Mouse (Mus musculus): ENCODE data around the gene Slc2a4. TPM values are rescaled to one million over a fixed set of nuclear protein-coding genes. Genes with fewer than 3 reads are reported as not detected.

The Slc2a4 gene
- polyA plus RNA-seq, 1 experiment from 2014 or later, result 9.3 TPM

DNA sequence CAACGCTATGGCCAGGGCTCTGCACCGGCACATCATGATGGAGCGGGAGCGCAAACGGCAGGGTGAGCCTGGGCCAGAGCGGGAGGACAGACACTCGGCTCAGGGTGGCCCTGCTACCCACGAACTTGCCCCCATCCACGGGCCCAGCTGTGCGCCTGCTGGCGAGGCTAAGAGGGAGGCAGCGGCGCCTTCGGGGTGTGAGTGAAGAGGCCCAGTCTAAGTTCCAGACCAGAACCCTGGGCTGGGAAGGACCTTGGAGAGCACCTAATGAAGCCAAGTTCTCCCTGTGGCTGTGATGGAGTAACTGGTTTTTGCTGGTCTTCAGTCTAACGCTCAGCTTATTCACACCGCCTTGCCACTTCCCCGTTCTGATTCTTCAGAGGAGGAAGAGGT lies 33.6 kb downstream of the Slc2a4 start:
- peak overlapping the region; percentile 83 for H3K27ac ChIP-seq
- no peak for ATAC-seq
- 4% methylated on average over 17 of the region's 17 CpGs for WGBS
- H3K4me2 ChIP-seq, result peak overlapping the region; percentile 100
- peak overlapping the region; percentile 90 for H3K4me3 ChIP-seq
- H3K27me3 ChIP-seq, result no peaks in the 10 kb centered on the region
- H3K36me3 ChIP-seq (ENCODE audit: poor library complexity, severe bottlenecking), result peaks cover 87% of the 10 kb centered on the region
- peaks cover 36% of the 10 kb centered on the region for H3K4me1 ChIP-seq
- peak overlapping the region; percentile 91 for H3K9ac ChIP-seq
- H3K9me3 ChIP-seq (replicated peaks), result no peaks in the 10 kb centered on the region

DNA sequence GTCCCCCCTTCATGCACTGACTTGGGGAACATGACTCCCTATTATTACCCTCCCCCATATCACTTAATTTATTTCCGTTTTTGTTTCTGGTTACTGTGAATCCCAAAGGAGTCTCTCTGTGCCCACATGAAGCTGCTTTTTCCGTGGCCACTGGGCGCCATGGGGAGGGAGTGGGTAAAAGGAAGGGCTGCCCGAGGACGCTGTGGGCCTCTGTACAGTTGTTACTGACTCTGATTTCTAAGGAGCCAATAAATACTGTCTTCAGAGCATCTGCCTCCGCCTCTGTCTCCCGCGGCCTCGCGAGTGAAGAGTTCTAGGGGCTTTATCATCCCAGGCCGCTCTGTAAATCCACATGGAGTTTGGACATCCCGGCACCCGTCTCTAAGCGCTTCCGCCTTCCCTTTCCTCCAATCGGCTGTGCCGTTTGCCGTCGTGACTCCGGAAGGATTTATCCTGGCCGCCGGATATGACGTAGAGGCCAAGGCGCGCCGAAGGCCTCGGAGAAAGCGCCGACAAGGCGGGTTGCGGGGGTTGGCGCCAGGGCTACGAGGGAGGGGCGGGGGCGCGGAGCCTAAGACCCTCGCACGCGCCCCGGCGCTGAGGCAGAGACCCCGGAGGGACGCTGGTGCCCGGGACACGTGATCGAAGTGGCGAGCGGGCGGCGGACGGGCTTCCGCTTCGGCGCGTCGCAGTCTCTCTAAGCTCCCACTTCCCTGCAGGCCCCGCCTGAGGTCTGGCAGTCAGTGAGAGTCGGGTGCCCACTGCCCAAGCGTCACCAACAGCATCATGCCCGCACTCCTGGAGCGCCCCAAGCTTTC lies 34.2 kb downstream of the Slc2a4 start, which contains the start of gene Gps2:
Gene Gps2 (plus strand): TSS at position 335 of the 818 bp plus-strand sequence.
- peak; percentile 93 for ATAC-seq
- Histone ChIP-seq H3K9ac (peak within 1 kb of the TSS; percentile 91), H3K27me3 (no peaks in the 10 kb centered on the region), H3K4me1 (peaks cover 30% of the 10 kb centered on the region), H3K36me3 (ENCODE audit: poor library complexity, severe bottlenecking) (peaks cover 88% of the 10 kb centered on the region), H3K27ac (peak within 1 kb of the TSS; percentile 83), H3K4me3 (peak within 1 kb of the TSS; percentile 90), H3K9me3 (replicated peaks) (no peaks in the 10 kb centered on the region), H3K4me2 (peak within 1 kb of the TSS; percentile 100)
- 2% methylated on average over 50 of the region's 61 CpGs for WGBS

DNA sequence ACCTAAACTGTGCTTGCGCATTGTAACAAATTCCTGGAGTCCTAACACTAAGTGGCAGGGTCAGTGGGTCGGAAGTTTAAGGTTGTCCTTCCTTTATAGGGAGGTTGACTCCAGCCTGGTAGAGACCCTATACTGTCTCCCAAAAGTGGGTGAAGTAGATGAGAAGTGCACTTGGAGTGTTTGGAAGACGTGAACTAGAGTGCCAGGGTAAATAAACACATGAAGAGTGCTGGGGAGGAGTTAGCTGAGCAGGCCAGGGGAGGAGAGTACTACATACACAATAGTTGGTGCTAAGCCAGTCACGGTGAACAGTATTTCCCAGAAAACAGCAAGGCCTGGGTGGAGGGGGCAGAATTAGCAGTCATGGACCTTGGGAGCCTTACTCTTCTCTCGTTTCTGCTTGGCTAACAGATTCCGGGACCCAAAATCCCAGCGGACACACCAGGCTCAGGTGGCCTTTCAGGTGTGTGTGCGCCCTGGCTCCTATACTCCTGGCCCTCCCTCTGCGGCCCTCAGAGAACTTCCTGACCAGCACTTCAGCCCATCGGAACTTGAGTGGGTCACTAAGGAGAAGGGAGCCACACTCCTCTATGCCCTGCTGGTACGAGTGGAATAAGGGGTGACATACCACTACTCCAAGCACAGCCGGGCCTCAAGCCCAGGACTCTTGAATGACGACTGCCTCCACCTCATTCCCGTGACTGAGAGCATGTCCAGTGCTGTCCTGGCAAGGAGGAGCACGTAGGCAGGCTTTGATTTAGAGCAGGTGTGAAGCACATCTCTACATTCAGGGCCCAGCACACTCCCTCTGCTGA lies 35.1 kb downstream of the Slc2a4 start:
- Histone ChIP-seq H3K4me1 (peaks cover 27% of the 10 kb centered on the region), H3K4me2 (peak overlapping the region; percentile 100), H3K27ac (peak overlapping the region; percentile 41; the same call in 1 of the 2 replicates), H3K4me3 (peak overlapping the region; percentile 90), H3K36me3 (ENCODE audit: poor library complexity, severe bottlenecking) (peaks cover 88% of the 10 kb centered on the region), H3K9me3 (replicated peaks) (no peaks in the 10 kb centered on the region), H3K9ac (peak overlapping the region; percentile 91), H3K27me3 (no peaks in the 10 kb centered on the region)
- WGBS, result 78% methylated on average over 15 of the region's 15 CpGs
- peak; percentile 19 for ATAC-seq

DNA sequence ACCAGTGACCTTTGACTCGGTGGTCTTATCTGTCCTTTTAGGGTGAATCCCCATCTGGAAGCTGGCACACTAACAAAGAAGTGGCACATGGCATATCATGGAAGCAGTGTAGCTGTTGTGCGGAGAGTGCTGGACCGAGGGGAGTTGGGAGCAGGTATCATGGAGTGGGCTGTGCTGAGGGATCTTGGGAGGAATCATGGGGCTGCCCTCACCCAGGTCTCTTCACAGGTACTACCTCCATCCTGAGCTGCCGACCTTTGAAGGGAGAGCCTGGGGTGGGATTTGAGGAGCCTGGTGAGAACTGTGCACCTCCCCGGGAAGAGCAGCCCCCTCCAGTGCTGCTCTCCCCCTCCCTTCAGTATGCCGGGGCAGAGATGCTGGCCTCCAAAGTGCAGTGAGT lies 36.3 kb downstream of the Slc2a4 start:
- peaks cover 27% of the 10 kb centered on the region for H3K4me1 ChIP-seq
- WGBS, result 86% methylated on average over 6 of the region's 6 CpGs

DNA sequence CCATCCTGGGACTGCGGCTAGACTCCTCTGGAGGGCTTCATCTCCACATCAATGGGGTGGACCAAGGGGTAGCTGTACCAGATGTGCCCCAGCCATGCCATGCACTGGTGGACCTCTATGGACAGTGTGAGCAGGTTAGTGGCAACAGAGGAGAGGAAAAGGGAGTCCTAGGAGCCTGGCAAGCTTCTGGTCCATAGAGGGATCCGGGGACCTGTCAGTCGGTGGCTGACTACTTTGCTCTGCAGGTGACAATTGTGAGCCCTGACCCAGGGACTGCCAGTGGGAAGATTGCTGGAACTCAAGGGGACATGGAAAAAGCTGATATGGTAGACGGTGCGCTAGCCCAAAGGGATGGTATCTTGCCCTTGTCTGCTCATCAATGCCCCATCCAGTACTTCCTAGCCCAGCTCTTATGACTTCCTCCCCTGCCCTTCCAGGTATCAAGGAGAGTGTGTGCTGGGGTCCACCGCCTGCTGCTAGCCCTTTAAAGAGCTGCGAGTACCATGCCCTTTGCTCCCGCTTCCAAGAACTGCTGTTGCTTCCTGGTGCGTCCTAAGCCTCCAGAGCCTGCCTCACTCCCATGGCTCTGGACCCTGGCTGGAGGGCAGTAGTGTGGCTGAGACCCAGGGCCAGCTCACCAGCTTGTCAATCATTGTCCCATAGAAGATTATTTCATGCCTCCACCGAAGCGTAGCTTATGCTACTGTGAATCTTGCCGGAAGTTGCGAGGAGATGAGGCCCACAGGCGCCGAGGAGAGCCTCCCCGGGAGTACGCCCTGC lies 37.0 kb downstream of the Slc2a4 start:
- H3K36me3 ChIP-seq (ENCODE audit: poor library complexity, severe bottlenecking), result peaks cover 88% of the 10 kb centered on the region

More for the DNA sequence above, 36.3 kb downstream of the Slc2a4 start:
- Histone ChIP-seq H3K27me3 (no peaks in the 10 kb centered on the region), H3K4me3 (no peak overlapping the region), H3K9me3 (replicated peaks) (no peaks in the 10 kb centered on the region), H3K9ac (no peak overlapping the region), H3K4me2 (no peak overlapping the region), H3K27ac (no peak overlapping the region), H3K36me3 (ENCODE audit: poor library complexity, severe bottlenecking) (peaks cover 88% of the 10 kb centered on the region)
- no peak for ATAC-seq

DNA sequence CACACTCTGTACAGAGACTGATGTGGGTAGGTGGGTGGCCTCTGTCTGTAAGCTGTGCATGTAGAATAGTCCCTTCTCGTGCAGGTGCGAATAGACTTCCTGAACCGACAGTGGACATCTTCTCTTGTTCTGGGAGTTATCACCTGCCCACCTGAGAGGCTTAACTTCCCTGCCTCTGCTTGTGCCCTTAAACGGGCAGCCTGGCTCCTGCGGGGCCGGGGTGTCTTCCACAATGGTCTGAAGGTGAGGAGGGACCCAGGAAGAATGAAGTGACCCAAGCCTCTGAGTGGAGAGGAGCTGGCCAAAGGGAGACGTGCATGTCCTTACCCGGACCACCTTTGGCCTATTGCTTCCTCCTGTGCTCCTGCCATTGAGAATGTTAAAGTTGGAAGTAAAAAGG lies 37.8 kb downstream of the Slc2a4 start:
- Histone ChIP-seq H3K4me2 (no peak overlapping the region), H3K27me3 (no peaks in the 10 kb centered on the region), H3K27ac (no peak overlapping the region), H3K9ac (no peak overlapping the region), H3K9me3 (replicated peaks) (no peaks in the 10 kb centered on the region), H3K4me1 (peaks cover 18% of the 10 kb centered on the region), H3K36me3 (ENCODE audit: poor library complexity, severe bottlenecking) (peaks cover 88% of the 10 kb centered on the region), H3K4me3 (no peak overlapping the region; the same call in 1 of the 2 replicates)
- no peak for ATAC-seq
- WGBS, result 97% methylated on average over 8 of the region's 8 CpGs

More for the DNA sequence above, 37.0 kb downstream of the Slc2a4 start:
- Histone ChIP-seq H3K27ac (no peak overlapping the region), H3K4me1 (peaks cover 26% of the 10 kb centered on the region), H3K27me3 (no peaks in the 10 kb centered on the region), H3K4me2 (no peak overlapping the region), H3K4me3 (no peak overlapping the region; the same call in 1 of the 2 replicates), H3K9ac (no peak overlapping the region), H3K9me3 (replicated peaks) (no peaks in the 10 kb centered on the region)
- 93% methylated on average over 17 of the region's 17 CpGs for WGBS
- ATAC-seq, result no peak

DNA sequence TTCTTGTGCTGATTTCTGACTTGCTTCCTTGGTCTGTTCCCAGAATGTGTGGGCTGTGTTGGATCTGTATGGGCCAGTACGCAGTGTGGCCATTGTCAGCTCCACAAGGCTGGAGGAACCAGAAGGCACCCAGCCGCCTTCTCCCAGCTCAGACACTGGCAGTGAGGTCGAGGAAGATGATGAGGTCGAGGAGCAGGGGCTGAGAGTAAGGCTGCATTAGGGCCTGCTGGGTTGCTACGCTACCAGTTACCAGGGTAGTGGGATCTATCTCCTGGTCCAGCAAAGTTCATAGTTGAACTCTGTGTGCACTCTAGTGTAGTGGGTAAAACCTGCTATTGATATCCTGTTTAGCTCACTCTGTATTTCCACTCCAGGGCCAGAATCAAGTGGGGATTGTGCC lies 38.8 kb downstream of the Slc2a4 start:
- Histone ChIP-seq H3K4me1 (peaks cover 8% of the 10 kb centered on the region), H3K36me3 (ENCODE audit: poor library complexity, severe bottlenecking) (peaks cover 94% of the 10 kb centered on the region), H3K4me3 (no peak overlapping the region), H3K27ac (no peak overlapping the region), H3K9ac (no peak overlapping the region), H3K9me3 (replicated peaks) (no peaks in the 10 kb centered on the region), H3K4me2 (no peak overlapping the region), H3K27me3 (no peaks in the 10 kb centered on the region)
- ATAC-seq, result no peak
- 93% methylated on average over 5 of the region's 5 CpGs for WGBS

DNA sequence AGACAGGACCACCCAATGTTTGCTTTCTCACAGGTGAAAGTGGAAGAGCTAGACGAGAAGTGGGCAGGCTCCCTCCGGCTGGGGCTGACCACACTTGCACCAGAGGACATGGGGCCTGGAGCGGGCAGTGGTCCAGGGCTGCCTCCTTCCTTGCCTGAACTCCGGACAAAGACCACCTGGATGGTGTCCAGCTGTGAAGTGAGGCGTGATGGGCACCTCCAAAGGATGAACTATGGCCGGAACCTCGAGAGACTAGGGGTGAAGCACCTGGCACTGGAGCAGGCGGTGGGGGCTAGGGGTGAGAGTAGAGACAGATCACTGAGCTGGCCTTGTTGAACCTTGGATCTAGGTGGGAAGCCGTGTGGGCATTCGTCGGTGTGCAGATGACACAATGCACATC lies 39.3 kb downstream of the Slc2a4 start:
- Histone ChIP-seq H3K4me2 (no peak overlapping the region), H3K4me1 (peaks cover 7% of the 10 kb centered on the region), H3K27me3 (no peaks in the 10 kb centered on the region), H3K9me3 (replicated peaks) (no peaks in the 10 kb centered on the region), H3K27ac (no peak overlapping the region), H3K4me3 (no peak overlapping the region), H3K9ac (no peak overlapping the region), H3K36me3 (ENCODE audit: poor library complexity, severe bottlenecking) (peaks cover 99% of the 10 kb centered on the region)
- ATAC-seq, result no peak
- WGBS, result 92% methylated on average over 11 of the region's 11 CpGs

DNA sequence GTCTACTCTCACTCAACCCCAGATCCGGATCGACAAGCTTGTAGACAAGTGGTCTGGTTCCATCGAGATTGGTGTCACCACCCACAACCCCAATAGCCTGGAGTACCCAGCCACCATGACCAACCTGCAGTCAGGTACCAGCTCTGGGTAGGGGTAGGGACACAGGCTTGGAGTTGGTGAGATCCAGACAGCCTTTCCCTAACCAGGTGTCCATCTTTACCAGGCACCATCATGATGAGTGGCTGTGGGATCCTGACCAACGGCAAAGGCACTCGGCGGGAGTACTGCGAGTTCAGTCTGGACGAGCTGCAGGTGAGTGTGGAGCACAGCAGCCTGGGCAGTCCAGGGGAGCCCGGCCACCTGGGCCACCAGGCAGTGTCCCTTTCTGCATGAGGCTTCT lies 43.7 kb downstream of the Slc2a4 start:
- no peak for ATAC-seq
- no peak overlapping the region for H3K9ac ChIP-seq
- no peaks in the 10 kb centered on the region for H3K9me3 ChIP-seq (replicated peaks)
- no peak overlapping the region for H3K27ac ChIP-seq
- H3K36me3 ChIP-seq (ENCODE audit: poor library complexity, severe bottlenecking), result peaks cover 63% of the 10 kb centered on the region
- no peak overlapping the region for H3K4me2 ChIP-seq
- H3K4me1 ChIP-seq, result peaks cover 23% of the 10 kb centered on the region
- H3K27me3 ChIP-seq, result no peaks in the 10 kb centered on the region
- no peak overlapping the region for H3K4me3 ChIP-seq
- WGBS, result 94% methylated on average over 9 of the region's 9 CpGs

DNA sequence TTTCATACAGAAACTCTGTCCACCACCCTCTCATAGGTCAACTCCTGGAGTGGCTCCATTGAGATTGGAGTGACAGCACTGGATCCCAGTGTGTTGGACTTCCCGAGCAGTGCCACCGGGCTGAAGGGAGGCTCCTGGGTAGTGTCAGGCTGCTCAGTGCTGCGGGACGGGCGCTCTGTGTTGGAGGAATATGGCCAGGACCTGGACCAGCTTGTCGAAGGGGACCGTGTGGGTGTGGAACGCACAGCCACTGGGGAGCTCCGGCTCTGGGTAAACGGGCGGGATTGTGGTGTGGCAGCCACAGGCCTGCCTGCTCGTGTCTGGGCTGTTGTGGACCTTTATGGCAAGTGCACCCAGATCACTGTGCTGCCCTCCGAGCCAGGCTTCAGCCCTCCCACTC lies 45.0 kb downstream of the Slc2a4 start:
- WGBS, result 83% methylated on average over 13 of the region's 13 CpGs
- H3K27me3 ChIP-seq, result no peaks in the 10 kb centered on the region
- H3K4me1 ChIP-seq, result peaks cover 32% of the 10 kb centered on the region
- H3K9ac ChIP-seq, result peak overlapping the region; percentile 97
- peak overlapping the region; percentile 95 for H3K4me2 ChIP-seq
- H3K27ac ChIP-seq, result no peak overlapping the region
- no peaks in the 10 kb centered on the region for H3K9me3 ChIP-seq (replicated peaks)
- H3K4me3 ChIP-seq, result peak overlapping the region; percentile 89
- no peak for ATAC-seq
- peaks cover 50% of the 10 kb centered on the region for H3K36me3 ChIP-seq (ENCODE audit: poor library complexity, severe bottlenecking)

DNA sequence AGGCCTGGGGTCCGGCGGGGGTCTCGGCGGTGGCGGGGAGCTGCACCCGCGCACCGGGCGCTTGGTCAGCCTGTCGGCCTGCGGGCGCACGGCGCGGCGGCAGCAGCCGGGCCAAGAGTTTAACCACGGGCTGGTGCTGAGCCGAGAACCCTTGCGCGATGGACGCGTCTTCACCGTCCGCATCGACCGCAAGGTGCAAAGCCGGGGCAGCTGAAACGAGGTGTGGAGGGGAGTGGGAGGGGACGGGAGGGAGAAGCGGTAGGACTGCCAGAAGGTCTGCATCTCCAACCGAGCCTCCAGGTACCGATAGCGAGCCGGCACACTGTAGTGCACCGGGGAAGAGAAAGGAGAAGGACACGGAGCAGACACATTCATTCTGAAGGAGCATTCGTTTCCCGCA lies 46.0 kb downstream of the Slc2a4 start:
- peak; percentile 7; the same call in 1 of the 2 replicates for ATAC-seq
- under 1% methylated on average over 30 of the region's 39 CpGs for WGBS
- H3K9me3 ChIP-seq (replicated peaks), result no peaks in the 10 kb centered on the region
- H3K36me3 ChIP-seq (ENCODE audit: poor library complexity, severe bottlenecking), result peaks cover 40% of the 10 kb centered on the region
- peak overlapping the region; percentile 95 for H3K4me2 ChIP-seq
- peaks cover 32% of the 10 kb centered on the region for H3K4me1 ChIP-seq
- H3K9ac ChIP-seq, result peak overlapping the region; percentile 97
- peak overlapping the region; percentile 89 for H3K4me3 ChIP-seq
- H3K27ac ChIP-seq, result peak overlapping the region; percentile 96
- no peaks in the 10 kb centered on the region for H3K27me3 ChIP-seq

All from forebrain, embryonic 13.5 days (tissue).